In genomic region chr11:75687343-75687993, GRCm38 (mm10) we compare ENCODE assay signal across 11 mouse cellular contexts. TPM values are rescaled to one million over a fixed set of nuclear protein-coding genes. Genes with fewer than 3 reads are reported as not detected.
DNase-seq lines count a peak whose midpoint lies in the region; TF ChIP-seq lines count a peak whose summit lies in the region.
"Had no signal": no experiment of that assay in that cellular context is flagged by ENCODE, and none has a peak within 500 bp of the region (broad histone marks: within the 10 kb centered on the region; RNA-seq: fewer than 3 reads in every experiment).

No protein-coding gene starts in this region.

- TF ChIP-seq CTCF in embryonic fibroblast, embryonic 13.5 days (IDR thresholded peaks at IDR 0.05; ENCODE audit: borderline replicate concordance, insufficient read depth, low read length) = no peak

- in situ Hi-C loops in ES-E14 (cut with MboI; ENCODE audit: low sequenced_read_pairs in 2 of 2, unreplicated experiment in 2 of 2) = no loop called here

- H3K36me3 ChIP-seq in ES-E14 (ENCODE audit: control insufficient read depth, insufficient read depth, low read length, poor library complexity, severe bottlenecking) = peaks cover 14% of the 10 kb centered on the region

- H3K9ac ChIP-seq in ES-E14 (ENCODE audit: insufficient read depth, low read depth, low read length, poor library complexity, severe bottlenecking) = no peak overlapping the region
- H3K9ac ChIP-seq: embryonic facial prominence, embryonic 13.5 days; limb, embryonic 15.5 days had no signal

- no peaks in the 10 kb centered on the region for H3K9me3 ChIP-seq in ES-E14 (ENCODE audit: control insufficient read depth, insufficient read depth, low read depth, low read length)
- H3K9me3 ChIP-seq: embryonic facial prominence, embryonic 13.5 days; limb, embryonic 15.5 days had no signal

- H3K4me3 ChIP-seq in ES-E14 (ENCODE audit: insufficient read depth in 1 of 2, low read depth in 1 of 2, low read length in 2 of 2, poor library complexity in 1 of 2, severe bottlenecking in 1 of 2) = no peak overlapping the region
- H3K4me3 ChIP-seq in embryonic fibroblast, embryonic 13.5 days (ENCODE audit: insufficient read depth, low read length) = no peak overlapping the region
- H3K4me3 ChIP-seq: embryonic facial prominence, embryonic 13.5 days; limb, embryonic 15.5 days had no signal

- no peak overlapping the region for H3K27ac ChIP-seq in ES-E14 (ENCODE audit: insufficient read depth, low read depth, low read length, poor library complexity, severe bottlenecking)
- H3K27ac ChIP-seq in embryonic fibroblast, embryonic 13.5 days (ENCODE audit: insufficient read depth, low read length) = peak overlapping the region; percentile 84
- H3K27ac ChIP-seq: embryonic facial prominence, embryonic 13.5 days; limb, embryonic 15.5 days had no signal

- peak; percentile 29 for DNase-seq in kidney, adult 18-20 months
- DNase-seq in kidney, adult 11 months = no peak
- no peak for DNase-seq in ES-E14 (ENCODE audit: low read depth, low spot score)
- DNase-seq in mesoderm, embryonic 11.5 days (ENCODE audit: low read depth, low spot score) = peak; percentile 13
- no peak for DNase-seq in left cerebral cortex, postnatal 25 days (ENCODE audit: low spot score in 2 of 2)
- no peak for DNase-seq in spleen, postnatal 36 days (ENCODE audit: low spot score in 2 of 2)
- DNase-seq: cerebellum, adult 9-11 months; layer of hippocampus, postnatal 36 days had no signal

- intact Hi-C loops in left cerebral cortex, postnatal 25 days (cut with DNase I) = no loop called here

- TF ChIP-seq POLR2A in embryonic fibroblast, embryonic 13.5 days (IDR thresholded peaks at IDR 0.05; ENCODE audit: low read depth, low read length) = no peak

- H3K4me1 ChIP-seq in ES-E14 (ENCODE audit: control insufficient read depth in 2 of 2, insufficient read depth in 2 of 2, low read length in 2 of 2, poor library complexity in 1 of 2) = 0 out of 4 replicates have a peak, but pooled peaks cover 0 to under 1% of the 10 kb centered on the region in 2 experiments
- H3K4me1 ChIP-seq in embryonic fibroblast, embryonic 13.5 days (ENCODE audit: control insufficient read depth, insufficient read depth, low read length) = peaks cover 8% of the 10 kb centered on the region

TF ChIP-seq in ES-E14, 5 proteins besides CTCF, POLR2A, EP300 and RAD21:
- TF ChIP-seq ZNF384 (IDR thresholded peaks at IDR 0.05; ENCODE audit: low read depth, low read length) (0 out of 2 replicates have a peak, but pooled peaks have one; percentile 29), HCFC1 (IDR thresholded peaks at IDR 0.05; ENCODE audit: borderline replicate concordance, insufficient read depth, low read length) (no peak), MAFK (IDR thresholded peaks at IDR 0.05; ENCODE audit: insufficient read depth, low read depth, low read length) (no peak)
TF ChIP-seq in ES-E14: peak in this region for 1.

RNA-seq across cellular contexts. Expression of gene Crk, which starts 8.4 kb away (rescaled TPM):
- 68.1 and 71.3 TPM in 2 replicates for total RNA-seq in ES-E14 (2012; rRNA removed)
- 133 TPM in 2 replicates for polyA plus RNA-seq in embryonic fibroblast, embryonic 13.5 days (2011; ENCODE audit: insufficient read length, low read depth, missing spikeins)
- total RNA-seq in left cerebral cortex, postnatal 25 days (2021) = 100 to 1,000 TPM; 125 to 137 TPM

RNA-seq across cellular contexts. Expression of gene Myo1c, which starts 37.2 kb away (rescaled TPM):
- total RNA-seq in ES-E14 (2012; rRNA removed) = 62.8 and 62.9 TPM in 2 replicates
- polyA plus RNA-seq in embryonic fibroblast, embryonic 13.5 days (2011; ENCODE audit: insufficient read length, low read depth, missing spikeins) = 169 and 247 TPM in 2 replicates
- 10 to 100 TPM; 17.4 to 19.0 TPM for total RNA-seq in left cerebral cortex, postnatal 25 days (2021)

RNA-seq across cellular contexts. Expression of gene Ywhae, which starts 45.2 kb away (rescaled TPM):
- total RNA-seq in ES-E14 (2012; rRNA removed) = 256 and 432 TPM in 2 replicates
- polyA plus RNA-seq in embryonic fibroblast, embryonic 13.5 days (2011; ENCODE audit: insufficient read length, low read depth, missing spikeins) = 662 and 701 TPM in 2 replicates
- 1,000 to 10,000 TPM in 1 of 2 experiments, 100 to 1,000 TPM in 1; 981 to 1,083 TPM for total RNA-seq in left cerebral cortex, postnatal 25 days (2021)

RNA-seq across cellular contexts. Expression of gene Inpp5k, which starts 56.7 kb away (rescaled TPM):
- 12.2 and 13.8 TPM in 2 replicates for total RNA-seq in ES-E14 (2012; rRNA removed)
- polyA plus RNA-seq in embryonic fibroblast, embryonic 13.5 days (2011; ENCODE audit: insufficient read length, low read depth, missing spikeins) = 15.2 and 17.8 TPM in 2 replicates
- 10 to 100 TPM; 38.5 to 41.3 TPM for total RNA-seq in left cerebral cortex, postnatal 25 days (2021)

Comparison
In these comparisons a context has a peak if more than half of its experiments do, and no peak if none do; other contexts are left out.
1. DNase-seq: peak in kidney, adult 18-20 months (single experiment) and mesoderm, embryonic 11.5 days (single experiment); none in kidney, adult 11 months (single experiment), ES-E14 (single experiment), left cerebral cortex, postnatal 25 days (0 of 2) and spleen, postnatal 36 days (0 of 2).